Mouse (Mus musculus): ENCODE data around the gene Chad. TPM values are rescaled to one million over a fixed set of nuclear protein-coding genes. Genes with fewer than 3 reads are reported as not detected.

Chad gene
- polyA plus RNA-seq, 1 experiment from 2014 or later = 0.17 TPM

GRCm38 (mm10) chr11:94550442-94550744 lies 14.5 kb upstream of the Chad start:
- H3K4me3 ChIP-seq (ENCODE audit: low read depth, low read length) = no peak overlapping the region
- no peaks in the 10 kb centered on the region for H3K9me3 ChIP-seq (replicated peaks; ENCODE audit: control insufficient read depth, low read length)
- no peak overlapping the region for H3K9ac ChIP-seq (ENCODE audit: low read length)
- H3K4me2 ChIP-seq (ENCODE audit: low read length) = no peak overlapping the region
- ATAC-seq (no peak), DNase-seq (ENCODE audit: low spot score) (no peak)
- no peaks in the 10 kb centered on the region for H3K4me1 ChIP-seq (ENCODE audit: control insufficient read depth, insufficient read depth, low read length)
- no peaks in the 10 kb centered on the region for H3K36me3 ChIP-seq (ENCODE audit: control insufficient read depth, insufficient read depth, low read length)
- WGBS = 90% methylated on average over 5 of the region's 5 CpGs
- H3K27me3 ChIP-seq (replicated peaks; ENCODE audit: control insufficient read depth, insufficient read depth, low read length) = no peaks in the 10 kb centered on the region
- H3K27ac ChIP-seq (ENCODE audit: low read depth, low read length) = no peak overlapping the region

GRCm38 (mm10) chr11:94558226-94558625 lies 6.6 kb upstream of the Chad start:
- DNase-seq (ENCODE audit: low spot score) (peak; percentile 19), ATAC-seq (no peak)

GRCm38 (mm10) chr11:94563383-94563782 lies 1.5 kb upstream of the Chad start:
- Histone ChIP-seq H3K4me1 (ENCODE audit: control insufficient read depth, insufficient read depth, low read length) (peaks cover 6% of the 10 kb centered on the region; the same call in 1 of the 2 replicates), H3K27me3 (replicated peaks; ENCODE audit: control insufficient read depth, insufficient read depth, low read length) (peaks cover 19% of the 10 kb centered on the region), H3K27ac (ENCODE audit: low read depth, low read length) (no peak overlapping the region), H3K9ac (ENCODE audit: low read length) (no peak overlapping the region), H3K36me3 (ENCODE audit: control insufficient read depth, insufficient read depth, low read length) (0 out of 2 replicates have a peak, but pooled peaks cover 2% of the 10 kb centered on the region), H3K4me2 (ENCODE audit: low read length) (no peak overlapping the region), H3K4me3 (ENCODE audit: low read depth, low read length) (no peak overlapping the region), H3K9me3 (replicated peaks; ENCODE audit: control insufficient read depth, low read length) (no peaks in the 10 kb centered on the region)
- DNase-seq (ENCODE audit: low spot score) (no peak), ATAC-seq (no peak)
- WGBS = 95% methylated on average over 5 of the region's 5 CpGs

More at GRCm38 (mm10) chr11:94558226-94558625, 6.6 kb upstream of the Chad start:
- WGBS = 74% methylated on average over 3 of the region's 3 CpGs
- Histone ChIP-seq H3K9me3 (replicated peaks; ENCODE audit: control insufficient read depth, low read length) (no peaks in the 10 kb centered on the region), H3K4me1 (ENCODE audit: control insufficient read depth, insufficient read depth, low read length) (no peaks in the 10 kb centered on the region), H3K9ac (ENCODE audit: low read length) (no peak overlapping the region), H3K4me2 (ENCODE audit: low read length) (no peak overlapping the region), H3K4me3 (ENCODE audit: low read depth, low read length) (no peak overlapping the region), H3K27me3 (replicated peaks; ENCODE audit: control insufficient read depth, insufficient read depth, low read length) (no peaks in the 10 kb centered on the region), H3K27ac (ENCODE audit: low read depth, low read length) (no peak overlapping the region), H3K36me3 (ENCODE audit: control insufficient read depth, insufficient read depth, low read length) (0 out of 2 replicates have a peak, but pooled peaks cover 2% of the 10 kb centered on the region)

GRCm38 (mm10) chr11:94563821-94564220 lies 1.0 kb upstream of the Chad start:
- WGBS = 48% methylated on average over 5 of the region's 5 CpGs
- Histone ChIP-seq H3K4me1 (ENCODE audit: control insufficient read depth, insufficient read depth, low read length) (peaks cover 6% of the 10 kb centered on the region; the same call in 1 of the 2 replicates), H3K9me3 (replicated peaks; ENCODE audit: control insufficient read depth, low read length) (no peaks in the 10 kb centered on the region), H3K4me3 (ENCODE audit: low read depth, low read length) (0 out of 2 replicates have a peak overlapping the region, but pooled peaks have one; percentile 18), H3K9ac (ENCODE audit: low read length) (no peak overlapping the region), H3K27ac (ENCODE audit: low read depth, low read length) (no peak overlapping the region), H3K36me3 (ENCODE audit: control insufficient read depth, insufficient read depth, low read length) (0 out of 2 replicates have a peak, but pooled peaks cover 2% of the 10 kb centered on the region), H3K4me2 (ENCODE audit: low read length) (no peak overlapping the region), H3K27me3 (replicated peaks; ENCODE audit: control insufficient read depth, insufficient read depth, low read length) (peaks cover 19% of the 10 kb centered on the region)
- ATAC-seq = 0 out of 2 replicates have a peak, but pooled peaks have one; percentile 18
- DNase-seq (ENCODE audit: low spot score) = no peak

GRCm38 (mm10) chr11:94565151-94565479 lies 268 bp downstream of the Chad start:
- Histone ChIP-seq H3K9me3 (replicated peaks; ENCODE audit: control insufficient read depth, low read length) (no peaks in the 10 kb centered on the region), H3K36me3 (ENCODE audit: control insufficient read depth, insufficient read depth, low read length) (no peaks in the 10 kb centered on the region), H3K27ac (ENCODE audit: low read depth, low read length) (no peak overlapping the region), H3K27me3 (replicated peaks; ENCODE audit: control insufficient read depth, insufficient read depth, low read length) (peaks cover 19% of the 10 kb centered on the region), H3K4me2 (ENCODE audit: low read length) (peak overlapping the region; percentile 46), H3K4me3 (ENCODE audit: low read depth, low read length) (peak overlapping the region; percentile 18), H3K9ac (ENCODE audit: low read length) (peak overlapping the region; percentile 47; the same call in 1 of the 2 replicates), H3K4me1 (ENCODE audit: control insufficient read depth, insufficient read depth, low read length) (peaks cover 6% of the 10 kb centered on the region; the same call in 1 of the 2 replicates)
- no peak for DNase-seq (ENCODE audit: low spot score)
- no peak for ATAC-seq
- 10% methylated on average over 16 of the region's 16 CpGs for WGBS

- no peak overlapping the region for H3K27ac ChIP-seq (ENCODE audit: low read depth, low read length)
- H3K9me3 ChIP-seq (replicated peaks; ENCODE audit: control insufficient read depth, low read length) = no peaks in the 10 kb centered on the region
- H3K4me1 ChIP-seq (ENCODE audit: control insufficient read depth, insufficient read depth, low read length) = peaks cover 6% of the 10 kb centered on the region; the same call in 1 of the 2 replicates
- DNase-seq (ENCODE audit: low spot score) (no peak), ATAC-seq (no peak)
- WGBS = 83% methylated on average over 6 of the region's 6 CpGs
- peaks cover 19% of the 10 kb centered on the region for H3K27me3 ChIP-seq (replicated peaks; ENCODE audit: control insufficient read depth, insufficient read depth, low read length)
- no peak overlapping the region for H3K9ac ChIP-seq (ENCODE audit: low read length)
- H3K4me3 ChIP-seq (ENCODE audit: low read depth, low read length) = no peak overlapping the region
- no peaks in the 10 kb centered on the region for H3K36me3 ChIP-seq (ENCODE audit: control insufficient read depth, insufficient read depth, low read length)
- no peak overlapping the region for H3K4me2 ChIP-seq (ENCODE audit: low read length)
Observed at GRCm38 (mm10) chr11:94566534-94566933, 1.7 kb downstream of the Chad start.

- Histone ChIP-seq H3K27ac (ENCODE audit: low read depth, low read length) (no peak overlapping the region), H3K27me3 (replicated peaks; ENCODE audit: control insufficient read depth, insufficient read depth, low read length) (peaks cover 19% of the 10 kb centered on the region), H3K4me3 (ENCODE audit: low read depth, low read length) (no peak overlapping the region), H3K9me3 (replicated peaks; ENCODE audit: control insufficient read depth, low read length) (no peaks in the 10 kb centered on the region), H3K4me2 (ENCODE audit: low read length) (no peak overlapping the region), H3K36me3 (ENCODE audit: control insufficient read depth, insufficient read depth, low read length) (no peaks in the 10 kb centered on the region), H3K4me1 (ENCODE audit: control insufficient read depth, insufficient read depth, low read length) (peaks cover 6% of the 10 kb centered on the region; the same call in 1 of the 2 replicates), H3K9ac (ENCODE audit: low read length) (no peak overlapping the region)
- WGBS = 90% methylated on average over 7 of the region's 7 CpGs
- ATAC-seq = no peak
- DNase-seq (ENCODE audit: low spot score) = no peak
Observed at GRCm38 (mm10) chr11:94567326-94567725, 2.5 kb downstream of the Chad start.

GRCm38 (mm10) chr11:94570612-94571011 lies 5.8 kb downstream of the Chad start:
- H3K4me2 ChIP-seq (ENCODE audit: low read length) = no peak overlapping the region
- H3K9me3 ChIP-seq (replicated peaks; ENCODE audit: control insufficient read depth, low read length) = no peaks in the 10 kb centered on the region
- ATAC-seq = no peak
- H3K36me3 ChIP-seq (ENCODE audit: control insufficient read depth, insufficient read depth, low read length) = no peaks in the 10 kb centered on the region
- H3K9ac ChIP-seq (ENCODE audit: low read length) = no peak overlapping the region
- WGBS = 52% methylated on average over 9 of the region's 9 CpGs
- H3K27me3 ChIP-seq (replicated peaks; ENCODE audit: control insufficient read depth, insufficient read depth, low read length) = peaks cover 4% of the 10 kb centered on the region; the same call in 1 of the 2 replicates
- no peak overlapping the region for H3K27ac ChIP-seq (ENCODE audit: low read depth, low read length)
- no peak overlapping the region for H3K4me3 ChIP-seq (ENCODE audit: low read depth, low read length)
- no peak for DNase-seq (ENCODE audit: low spot score)
- H3K4me1 ChIP-seq (ENCODE audit: control insufficient read depth, insufficient read depth, low read length) = no peaks in the 10 kb centered on the region

GRCm38 (mm10) chr11:94571850-94572249 lies 7.0 kb downstream of the Chad start:
- Histone ChIP-seq H3K9me3 (replicated peaks; ENCODE audit: control insufficient read depth, low read length) (no peaks in the 10 kb centered on the region), H3K9ac (ENCODE audit: low read length) (no peak overlapping the region), H3K4me1 (ENCODE audit: control insufficient read depth, insufficient read depth, low read length) (no peaks in the 10 kb centered on the region), H3K4me3 (ENCODE audit: low read depth, low read length) (no peak overlapping the region), H3K27ac (ENCODE audit: low read depth, low read length) (no peak overlapping the region), H3K4me2 (ENCODE audit: low read length) (no peak overlapping the region), H3K36me3 (ENCODE audit: control insufficient read depth, insufficient read depth, low read length) (no peaks in the 10 kb centered on the region), H3K27me3 (replicated peaks; ENCODE audit: control insufficient read depth, insufficient read depth, low read length) (no peaks in the 10 kb centered on the region)
- DNase-seq (ENCODE audit: low spot score) (no peak), ATAC-seq (no peak)
- WGBS = 94% methylated on average over 1 of the region's 1 CpGs
